In genomic region chr9:122047962-122048625, GRCm38 (mm10) we compare ENCODE assay signal across 9 mouse cellular contexts. TPM values are rescaled to one million over a fixed set of nuclear protein-coding genes. Genes with fewer than 3 reads are reported as not detected.
DNase-seq lines count a peak whose midpoint lies in the region; ATAC-seq lines count a peak whose summit lies in the region.
"Had no signal": no experiment of that assay in that cellular context is flagged by ENCODE, and none has a peak within 500 bp of the region (broad histone marks: within the 10 kb centered on the region; RNA-seq: fewer than 3 reads in every experiment).

No protein-coding gene starts in this region.

- peak; percentile 66 for ATAC-seq in heart, embryonic 12.5 days (ENCODE audit: insufficient number of reproducible peaks, low FRiP score)
- no peak for ATAC-seq in inflammation-experienced regulatory T-cells, adult 6 months

- H3K4me1 ChIP-seq in heart, embryonic 12.5 days (replicated peaks), result peaks cover 37% of the 10 kb centered on the region

- H3K27ac ChIP-seq in heart, embryonic 12.5 days (ENCODE audit: poor library complexity, severe bottlenecking), result peak overlapping the region; percentile 58
- H3K27ac ChIP-seq: neural tube, embryonic 15.5 days had no signal

- H3K4me2 ChIP-seq in heart, embryonic 12.5 days, result peak overlapping the region; percentile 38
- H3K4me2 ChIP-seq: neural tube, embryonic 15.5 days had no signal

- H3K27me3 ChIP-seq in heart, embryonic 12.5 days (replicated peaks), result 0 out of 2 replicates have a peak, but pooled peaks cover 9% of the 10 kb centered on the region
- H3K27me3 ChIP-seq: neural tube, embryonic 15.5 days had no signal

- no peaks in the 10 kb centered on the region for H3K9me3 ChIP-seq in heart, embryonic 12.5 days (replicated peaks)
- H3K9me3 ChIP-seq: neural tube, embryonic 15.5 days had no signal

- DNase-seq in heart, adult 8-10 months (ENCODE audit: low spot score), result no peak
- peak; percentile 69 for DNase-seq in cerebellum, adult 9-10 months
- peak; percentile 25 for DNase-seq in frontal cortex, postnatal 14 days (ENCODE audit: low spot score in 2 of 2)
- peak; percentile 91 for DNase-seq in retina, adult 2 months (ENCODE audit: low read depth, low spot score)
- DNase-seq in c-Kit-positive CD71-positive TER-119-positive erythroid progenitor cells, embryonic 14.5 days (ENCODE audit: low spot score), result no peak
- no peak for DNase-seq in lung, postnatal 36 days

- 5% methylated on average over 8 of the region's 8 CpGs for WGBS in heart, embryonic 12.5 days

- no peak overlapping the region for H3K4me3 ChIP-seq in heart, embryonic 12.5 days
- H3K4me3 ChIP-seq: neural tube, embryonic 15.5 days had no signal

- H3K9ac ChIP-seq in heart, embryonic 12.5 days, result no peak overlapping the region
- H3K9ac ChIP-seq: neural tube, embryonic 15.5 days had no signal

- H3K36me3 ChIP-seq in heart, embryonic 12.5 days, result no peaks in the 10 kb centered on the region
- H3K36me3 ChIP-seq: neural tube, embryonic 15.5 days had no signal

RNA-seq across cellular contexts. Expression of gene Pomgnt2, which starts 51.2 kb away (rescaled TPM):
- 14.3 and 14.7 TPM in 2 replicates for polyA plus RNA-seq in heart, embryonic 12.5 days (2016; fragmentation: Nextera tagmentation; extraction: Ambion mirVana)
- 10 to 100 TPM; 15.6 to 18.2 (median 16.7) TPM for total RNA-seq in heart, adult 8-10 months (2022)
- under 1 TPM in 1 of 3 experiments, not detected in 2; 0.40 TPM for polyA plus RNA-seq in inflammation-experienced regulatory T-cells, adult 6 months (2017; shearing (Covaris generic))

Comparison
In these comparisons a context has a peak if more than half of its experiments do, and no peak if none do; other contexts are left out.
1. DNase-seq: peak in cerebellum, adult 9-10 months (single experiment), frontal cortex, postnatal 14 days (2 of 2) and retina, adult 2 months (single experiment); none in heart, adult 8-10 months (single experiment), c-Kit-positive CD71-positive TER-119-positive erythroid progenitor cells, embryonic 14.5 days (single experiment) and lung, postnatal 36 days (single experiment).
2. RNA of gene Pomgnt2, which starts 51.2 kb away (polyA plus RNA-seq): 14.3 to 14.7 TPM in heart, embryonic 12.5 days; 0.40 TPM in inflammation-experienced regulatory T-cells, adult 6 months; every median in the first group is over 10 times any median in the second.